Mouse (Mus musculus) layer of hippocampus, adult 2 months (tissue): ENCODE results near the gene Ypel4. TPM values are rescaled to one million over a fixed set of nuclear protein-coding genes. Genes with fewer than 3 reads are reported as not detected.

Experiments used
- DNase-seq, 2 experiments: peaks; one replicate each; pipeline ENCODE4 v3.0.0; 2022; ENCODE audit warnings: low spot score in 2 of 2
- H3K27ac ChIP-seq: fragments of 200-600 bp; 2 replicates; pipeline ENCODE4 v1.8.1; 2022
- H3K4me3 ChIP-seq: fragments of 200-600 bp; 2 replicates; pipeline ENCODE4 v1.8.1; 2022; ENCODE audit warnings: mild to moderate bottlenecking
- CTCF ChIP-seq: fragments of 200-600 bp; conservative IDR thresholded peaks from 2 replicates; pipeline ENCODE4 v1.8.1; 2022; ENCODE audit warnings: antibody characterized with exemption, mild to moderate bottlenecking, moderate library complexity
- microRNA-seq, 2 experiments: library from miRNA; unstranded; fragments of <30 nt; microRNA quantifications; one replicate each; pipeline ENCODE4 v1.2.0; 2021
- total RNA-seq, 2 experiments: library from RNA; stranded (reverse); gene quantifications; 2 replicates each; pipeline ENCODE4 v1.2.3; 2021

Gene Ypel4
- total RNA-seq, 2 experiments from 2014 or later: 90.0 to 93.4 TPM

DNA sequence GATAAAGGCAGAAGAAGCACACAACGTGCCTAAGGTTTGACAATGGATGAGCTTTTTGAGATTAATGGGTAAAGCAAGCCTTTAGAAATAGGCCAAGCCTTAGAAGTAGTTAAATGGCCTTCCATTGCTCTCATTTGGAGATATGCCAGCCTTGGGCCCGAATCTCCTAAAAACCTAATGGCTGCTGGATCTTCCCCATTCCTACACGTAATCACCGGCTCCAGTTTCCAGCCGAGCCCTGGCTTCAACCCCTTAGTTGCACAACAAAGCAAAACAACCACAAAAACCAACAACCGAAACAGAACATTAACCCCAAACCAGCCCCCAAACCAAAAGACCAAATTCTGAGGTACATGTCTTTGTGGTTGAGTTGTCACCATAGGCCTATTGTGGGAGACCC is 41.8 kb downstream of the Ypel4 start:
- DNase-seq: no peak
- no peak for TF ChIP-seq CTCF
- Histone ChIP-seq H3K27ac (0 out of 2 replicates have a peak overlapping the region, but pooled peaks have one; percentile 25), H3K4me3 (no peak overlapping the region)

DNA sequence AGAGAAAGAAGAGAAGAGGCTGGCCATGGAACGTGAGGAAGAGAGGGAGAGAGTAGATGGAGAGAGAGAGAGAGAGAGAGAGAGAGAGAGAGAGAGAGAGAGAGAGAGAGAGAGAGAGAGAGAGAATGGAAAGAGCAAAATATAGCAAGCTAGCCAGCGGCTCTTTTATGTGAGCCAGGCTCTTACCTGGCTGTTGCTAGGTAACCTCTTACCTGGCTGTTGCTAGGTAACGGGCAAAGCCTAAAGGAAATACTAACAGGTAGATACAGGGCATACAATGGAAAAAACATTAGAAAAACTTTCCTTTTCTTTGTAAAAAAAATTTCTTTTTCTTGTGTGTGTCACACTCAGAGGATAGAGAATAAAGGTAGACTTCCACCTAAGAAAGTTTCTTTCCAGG is 43.8 kb downstream of the Ypel4 start:
- H3K27ac ChIP-seq: no peak overlapping the region
- no peak for DNase-seq
- H3K4me3 ChIP-seq: no peak overlapping the region
- no peak for TF ChIP-seq CTCF

- no peak for DNase-seq
- peak; percentile 56 for TF ChIP-seq CTCF
- H3K27ac ChIP-seq: no peak overlapping the region
- H3K4me3 ChIP-seq: no peak overlapping the region
Measured at GRCm38 (mm10) chr2:84779210-84779609, 45.4 kb downstream of the Ypel4 start.

- TF ChIP-seq CTCF: no peak
- no peak overlapping the region for H3K27ac ChIP-seq
- no peak for DNase-seq
- no peak overlapping the region for H3K4me3 ChIP-seq
Measured at GRCm38 (mm10) chr2:84783315-84783714, 49.5 kb downstream of the Ypel4 start.

- DNase-seq: no peak
- H3K4me3 ChIP-seq: no peak overlapping the region
Measured at GRCm38 (mm10) chr2:84783840-84784566, 50.1 kb downstream of the Ypel4 start.

More at GRCm38 (mm10) chr2:84783840-84784566, 50.1 kb downstream of the Ypel4 start:
- TF ChIP-seq CTCF: no peak
- H3K27ac ChIP-seq: no peak overlapping the region

Small RNA genes lying within 50 kb of the gene (microRNA-seq; reads per million reads assigned to microRNA genes)
- gene Mir130a: 1,710 to 2,217 reads per million in 2 experiments

Other genes with a start within 250 kb of the Ypel4 start
- 10 to 100 TPM; 43.3 to 52.9 TPM for gene Ctnnd1, start 83.3 kb upstream of the Ypel4 start, total RNA-seq
- gene Btbd18, start 75.0 kb upstream of the Ypel4 start, total RNA-seq: not detected
- 10 to 100 TPM; 21.7 to 26.3 TPM for gene Selenoh, start 63.3 kb upstream of the Ypel4 start, total RNA-seq
- gene Gm28635, start 56.0 kb upstream of the Ypel4 start, total RNA-seq: 1 to 10 TPM; 3.3 to 9.9 TPM
- gene Med19, start 55.7 kb upstream of the Ypel4 start, total RNA-seq: 10 to 100 TPM; 31.4 to 31.8 TPM
- gene Tmx2, start 54.9 kb upstream of the Ypel4 start, total RNA-seq: 100 to 1,000 TPM; 231 to 240 TPM
- 10 to 100 TPM; 37.4 to 38.1 TPM for gene Zdhhc5, start 18.9 kb upstream of the Ypel4 start, total RNA-seq
- 1 to 10 TPM; 8.1 to 8.8 TPM for gene Clp1, start 6.7 kb upstream of the Ypel4 start, total RNA-seq
- gene Gm19426, start 9.6 kb downstream of the Ypel4 start, total RNA-seq: 1 to 10 TPM; 1.6 to 2.5 TPM
- 1 to 10 TPM; 7.4 to 8.4 TPM for gene Serping1, start 41.4 kb downstream of the Ypel4 start, total RNA-seq
- 1 to 10 TPM; 6.0 to 6.1 TPM for gene Ube2l6, start 64.8 kb downstream of the Ypel4 start, total RNA-seq
- not detected for gene Smtnl1, start 88.6 kb downstream of the Ypel4 start, total RNA-seq
- 10 to 100 TPM; 48.7 to 57.5 TPM for gene Timm10, start 92.9 kb downstream of the Ypel4 start, total RNA-seq
- under 1 TPM; 0.27 to 0.79 TPM for gene Slc43a1, start 104.8 kb downstream of the Ypel4 start, total RNA-seq
- gene Rtn4rl2, start 152.7 kb downstream of the Ypel4 start, total RNA-seq: 10 to 100 TPM; 85.9 to 88.8 TPM
- under 1 TPM; 0.61 to 0.84 TPM for gene Slc43a3, start 202.5 kb downstream of the Ypel4 start, total RNA-seq
- not detected for gene Prg2, start 246.4 kb downstream of the Ypel4 start, total RNA-seq